Mouse (Mus musculus): ENCODE results near the gene Gm17604. TPM values are rescaled to one million over a fixed set of nuclear protein-coding genes. Genes with fewer than 3 reads are reported as not detected.

The Gm17604 gene
- total RNA-seq (2021): not detected

GRCm38 (mm10) chrX:165004779-165005324, at the start of gene Gm17604:
TSS of gene Gm17604 (minus strand) at chrX:165004829.
- no peak for DNase-seq (ENCODE audit: extremely low spot score in 1 of 2, low spot score in 1 of 2)

DNA sequence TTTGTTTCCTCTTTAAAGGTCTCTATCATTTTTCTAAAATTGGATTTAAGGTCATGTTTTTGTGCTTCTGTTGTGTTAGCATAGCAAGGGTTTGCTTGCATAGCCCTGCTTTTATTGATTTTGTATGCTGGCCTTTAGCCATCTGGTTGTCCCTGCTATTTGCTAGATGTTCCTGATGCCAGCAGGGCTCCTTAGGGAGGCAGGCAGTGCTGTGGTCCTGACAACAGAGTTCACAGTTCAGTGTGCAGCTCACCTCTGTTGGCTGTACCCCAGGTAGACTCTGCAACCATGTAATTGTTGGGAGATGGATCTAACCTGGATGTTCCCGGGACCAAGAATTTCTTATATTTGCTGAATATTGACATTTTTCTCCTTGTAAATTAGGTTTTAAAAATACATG, 45.3 kb upstream of the Gm17604 start:
- DNase-seq (ENCODE audit: extremely low spot score in 1 of 2, low spot score in 1 of 2): no peak

DNA sequence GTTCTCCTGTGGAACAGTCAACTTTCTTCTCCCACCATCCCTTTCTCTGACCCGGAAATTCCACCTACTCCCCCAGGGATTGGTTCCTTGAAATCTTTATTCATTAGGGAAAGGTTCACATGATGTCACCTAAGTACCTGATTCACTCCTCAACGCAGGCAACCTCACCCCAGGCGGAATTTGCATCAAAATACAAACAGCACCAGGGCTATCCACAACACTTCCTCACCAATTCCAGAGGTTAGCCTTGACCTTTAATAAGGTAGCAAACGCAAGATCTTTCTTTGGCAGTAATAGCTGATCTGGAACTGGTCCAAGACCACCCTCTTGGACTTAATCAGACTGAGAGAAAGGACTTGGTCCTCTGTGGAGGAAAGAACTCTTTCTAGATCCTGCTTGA, 1.5 kb downstream of the Gm17604 start:
- DNase-seq (ENCODE audit: extremely low spot score in 1 of 2, low spot score in 1 of 2): no peak

DNA sequence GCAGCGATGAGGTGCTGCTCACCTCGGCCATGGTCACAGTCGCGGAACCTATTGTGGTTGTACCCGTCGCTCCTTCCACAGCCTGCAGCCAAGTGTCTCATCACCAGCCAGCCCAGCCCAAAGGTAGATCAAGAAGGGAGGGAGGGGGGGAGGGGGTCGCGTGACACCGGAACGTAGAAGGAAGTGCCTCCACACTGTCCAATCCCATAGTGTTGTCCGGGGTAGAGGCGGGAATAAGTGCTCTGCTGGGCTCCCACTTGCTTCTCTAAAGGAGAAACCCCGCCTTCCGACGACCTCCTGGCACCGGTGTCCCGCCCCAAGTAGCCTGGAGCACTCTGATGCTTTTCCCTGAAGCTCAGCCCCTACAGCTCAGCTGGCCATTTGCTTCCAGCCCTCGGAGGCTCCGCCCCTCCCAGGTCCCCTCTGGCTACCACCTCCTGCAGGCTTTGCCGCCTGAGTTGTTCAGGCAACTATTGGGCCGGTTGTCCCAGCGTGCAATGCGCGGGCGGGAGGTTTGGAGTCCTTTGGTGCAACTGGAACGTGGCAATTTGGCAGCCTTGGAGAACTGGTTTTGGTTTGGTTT, 24.3 kb downstream of the Gm17604 start, which contains the start of the genes Mospd2 and Fancb:
Gene Mospd2, minus strand, starts transcription at position 183 of the 583 bp plus-strand sequence.
Gene Fancb, plus strand, starts transcription at position 400 of the 583 bp plus-strand sequence.
- peak; percentile 41 to 51 for DNase-seq (ENCODE audit: extremely low spot score in 1 of 2, low spot score in 1 of 2)

GRCm38 (mm10) chrX:164978866-164979265, 25.8 kb downstream of the Gm17604 start:
- no peak for DNase-seq (ENCODE audit: extremely low spot score in 1 of 2, low spot score in 1 of 2)

DNA sequence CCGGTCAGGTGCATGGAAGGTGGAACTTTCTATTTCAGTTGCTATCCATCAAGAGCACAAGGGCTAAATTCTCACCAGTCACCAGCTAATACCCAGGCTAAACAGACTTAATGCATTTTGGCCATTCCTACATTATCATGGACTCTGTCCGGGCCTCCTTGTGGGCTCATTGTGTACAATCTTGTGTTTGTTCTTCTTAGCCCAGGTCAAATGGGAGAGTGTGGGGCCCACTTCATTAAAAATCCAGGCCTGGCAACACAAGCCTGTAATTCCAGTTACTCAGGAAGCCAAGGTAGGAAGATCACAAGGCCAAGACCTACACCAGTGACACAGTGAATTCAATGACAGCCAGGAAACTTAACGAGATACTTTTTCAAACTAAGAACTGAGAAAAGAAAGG, 33.4 kb downstream of the Gm17604 start:
- no peak for DNase-seq (ENCODE audit: extremely low spot score in 1 of 2, low spot score in 1 of 2)

GRCm38 (mm10) chrX:164965750-164966448, 38.7 kb downstream of the Gm17604 start:
- DNase-seq (ENCODE audit: extremely low spot score in 1 of 2, low spot score in 1 of 2): no peak

Other genes starting within 250 kb of the Gm17604 start
- 10 to 100 TPM; 19.0 to 21.9 TPM for gene Mospd2, start 24.5 kb downstream of the Gm17604 start, total RNA-seq (2021)
- gene Fancb, start 24.2 kb downstream of the Gm17604 start, total RNA-seq (2021): 1 to 10 TPM; 1.5 to 1.8 TPM

Data from layer of hippocampus, postnatal 25 days (tissue).